Mouse (Mus musculus) intestine, embryonic 16.5 days (tissue): ENCODE results near the gene Sec14l1. TPM values are rescaled to one million over a fixed set of nuclear protein-coding genes. Genes with fewer than 3 reads are reported as not detected.

Experiments
- ATAC-seq: fragments of 200-750 bp; cut with Nextera tagmentation; 2 replicates; pipeline ENCODE4 v1.8.0; 2017; ENCODE audit warnings: moderate TSS enrichment, moderate library complexity
- H3K27ac ChIP-seq: fragments of 300-500 bp; sonication (generic); 2 replicates; pipeline ENCODE4 v1.5.1; 2014; ENCODE audit warnings: mild to moderate bottlenecking, low read length
- H3K27me3 ChIP-seq: fragments of 300-500 bp; sonication (generic); replicated peaks from 2 replicates; pipeline ENCODE4 v1.6.1; 2014; ENCODE audit warnings: low read length, control low read depth, mixed read lengths; ENCODE audit not compliant: control insufficient read depth, insufficient read depth
- H3K36me3 ChIP-seq: fragments of 300-500 bp; sonication (generic); 2 replicates; pipeline ENCODE4 v1.6.1; 2014; ENCODE audit warnings: low read length, control low read depth; ENCODE audit not compliant: control insufficient read depth, insufficient read depth
- H3K4me1 ChIP-seq: fragments of 300-500 bp; sonication (generic); 2 replicates; pipeline ENCODE4 v1.6.1; 2014; ENCODE audit warnings: low read length, control low read depth, mixed read lengths; ENCODE audit not compliant: control insufficient read depth, insufficient read depth
- H3K4me2 ChIP-seq: fragments of 300-500 bp; sonication (generic); 2 replicates; pipeline ENCODE4 v1.6.1; 2014; ENCODE audit warnings: low read depth, low read length, control low read depth
- H3K4me3 ChIP-seq: fragments of 300-500 bp; sonication (generic); 2 replicates; pipeline ENCODE4 v1.5.1; 2014; ENCODE audit warnings: mild to moderate bottlenecking, low read length
- H3K9ac ChIP-seq: fragments of 300-500 bp; sonication (generic); 2 replicates; pipeline ENCODE4 v1.6.1; 2014; ENCODE audit warnings: low read depth, low read length
- H3K9me3 ChIP-seq: fragments of 300-500 bp; sonication (generic); 2 replicates; pipeline ENCODE4 v1.6.1; 2016; ENCODE audit warnings: low read length, control low read depth; ENCODE audit not compliant: control insufficient read depth
- WGBS: fragments of 180-500 bp; shearing (Covaris S2); extraction: QIAGEN DNeasy Blood & Tissue Kit; methylation state at CpG from one replicate; pipeline ENCODE4 v1.1.7; 2014; 5-methylcytosine and 5-hydroxymethylcytosine counted together
- polyA plus RNA-seq: library from polyadenylated mRNA; unstranded; fragments of >200 nt; fragmentation: Nextera tagmentation; extraction: Ambion mirVana; gene quantifications from 2 replicates; pipeline ENCODE4 v1.2.1, GENCODE M21; 2015

Gene Sec14l1
- polyA plus RNA-seq, 1 experiment from 2014 or later = 28.5 TPM

DNA sequence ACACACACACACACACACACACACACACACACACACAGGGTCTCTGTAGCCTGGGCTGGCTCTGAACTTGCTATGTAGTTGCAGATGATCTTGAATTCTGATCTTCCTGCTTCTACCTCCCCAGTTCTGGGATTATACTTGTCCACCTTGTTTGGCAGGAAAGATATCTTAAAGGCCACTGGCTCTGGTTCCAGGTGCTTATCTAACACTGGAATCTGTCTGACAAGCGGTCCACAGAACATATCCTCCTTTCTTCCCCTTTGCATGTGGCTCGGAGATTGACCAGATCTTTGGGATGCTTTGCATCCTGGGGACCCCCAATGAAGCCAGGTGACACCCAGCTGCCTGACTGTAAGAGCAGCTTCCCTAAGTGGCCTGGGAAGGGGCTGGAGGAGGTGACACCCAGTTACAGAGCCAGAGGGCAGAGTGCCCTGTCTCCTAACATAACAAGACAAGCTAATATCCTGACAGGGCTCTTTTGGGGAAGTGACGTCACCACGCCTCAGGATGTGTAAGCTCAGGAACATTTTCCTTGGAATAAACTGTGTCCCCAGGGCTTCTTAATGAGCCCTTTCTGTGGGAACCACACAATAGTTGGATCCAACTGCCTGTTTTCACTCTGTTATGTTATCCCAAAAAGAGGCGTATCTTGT lies 20.9 kb upstream of the Sec14l1 start:
- Histone ChIP-seq H3K9ac (no peak overlapping the region), H3K27ac (no peak overlapping the region), H3K4me3 (no peak overlapping the region), H3K4me1 (peaks cover 20% of the 10 kb centered on the region), H3K4me2 (no peak overlapping the region), H3K9me3 (no peaks in the 10 kb centered on the region), H3K27me3 (0 out of 2 replicates have a peak, but pooled peaks cover 3% of the 10 kb centered on the region), H3K36me3 (no peaks in the 10 kb centered on the region)
- no peak for ATAC-seq
- WGBS = 72% methylated on average over 5 of the region's 5 CpGs

DNA sequence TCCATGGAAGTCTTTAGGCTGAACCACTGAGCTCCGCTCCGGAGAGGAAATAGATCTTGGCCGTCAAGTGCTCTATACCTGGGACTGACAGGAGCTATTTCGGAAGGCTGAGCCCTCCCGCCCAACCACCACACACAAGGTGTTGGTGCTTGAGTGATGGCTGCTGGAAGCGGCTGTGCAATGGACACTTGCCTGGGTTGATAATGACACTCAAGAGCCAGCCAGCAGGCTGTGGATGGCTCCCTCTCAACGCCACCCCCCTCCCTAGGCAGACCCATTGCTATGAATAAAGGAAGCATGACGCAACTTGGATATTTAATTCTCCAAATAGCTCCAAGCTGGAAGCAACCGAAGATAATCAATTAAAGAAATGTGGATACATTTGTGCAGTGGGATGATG lies 20.3 kb upstream of the Sec14l1 start:
- H3K4me1 ChIP-seq = peaks cover 20% of the 10 kb centered on the region
- 0 out of 2 replicates have a peak, but pooled peaks cover 3% of the 10 kb centered on the region for H3K27me3 ChIP-seq
- 80% methylated on average over 9 of the region's 9 CpGs for WGBS
- no peaks in the 10 kb centered on the region for H3K36me3 ChIP-seq
- no peaks in the 10 kb centered on the region for H3K9me3 ChIP-seq
- H3K9ac ChIP-seq = no peak overlapping the region
- no peak overlapping the region for H3K4me2 ChIP-seq
- no peak overlapping the region for H3K27ac ChIP-seq
- no peak overlapping the region for H3K4me3 ChIP-seq
- no peak for ATAC-seq

DNA sequence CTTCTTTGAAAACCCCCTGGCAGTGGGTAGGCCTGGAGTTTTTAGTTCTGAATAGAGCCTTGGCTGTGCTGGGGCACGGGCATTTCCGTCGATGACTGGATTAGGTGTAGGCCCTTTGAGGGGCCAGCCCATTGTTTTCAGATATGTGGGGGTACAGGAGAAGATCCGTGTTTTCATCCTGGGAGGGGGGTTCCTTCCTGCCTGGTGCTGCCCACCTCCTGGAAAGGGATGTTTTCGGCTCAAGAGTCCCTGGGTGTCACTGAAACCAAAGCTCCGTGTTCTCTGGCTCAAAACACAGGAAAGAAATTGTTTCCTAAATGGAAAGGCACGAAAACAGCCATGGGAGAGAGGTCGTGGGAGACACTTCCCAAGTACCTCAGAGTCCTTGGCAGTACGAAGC lies 17.9 kb upstream of the Sec14l1 start:
- 0 out of 2 replicates have a peak, but pooled peaks cover 3% of the 10 kb centered on the region for H3K27me3 ChIP-seq
- no peaks in the 10 kb centered on the region for H3K9me3 ChIP-seq
- H3K27ac ChIP-seq = no peak overlapping the region; the same call in 1 of the 2 replicates
- H3K36me3 ChIP-seq = no peaks in the 10 kb centered on the region
- peaks cover 24% of the 10 kb centered on the region for H3K4me1 ChIP-seq
- no peak overlapping the region for H3K9ac ChIP-seq
- ATAC-seq = no peak
- WGBS = 64% methylated on average over 9 of the region's 9 CpGs
- no peak overlapping the region for H3K4me3 ChIP-seq
- H3K4me2 ChIP-seq = no peak overlapping the region

GRCm38 (mm10) chr11:117098155-117098554 lies 16.8 kb upstream of the Sec14l1 start:
- no peak overlapping the region for H3K4me2 ChIP-seq
- peak; percentile 59 for ATAC-seq
- peaks cover 16% of the 10 kb centered on the region for H3K4me1 ChIP-seq
- peak overlapping the region; percentile 17 for H3K27ac ChIP-seq
- H3K9ac ChIP-seq = no peak overlapping the region
- H3K36me3 ChIP-seq = no peaks in the 10 kb centered on the region
- WGBS = 36% methylated on average over 5 of the region's 5 CpGs
- no peaks in the 10 kb centered on the region for H3K9me3 ChIP-seq
- no peak overlapping the region for H3K4me3 ChIP-seq
- 0 out of 2 replicates have a peak, but pooled peaks cover 3% of the 10 kb centered on the region for H3K27me3 ChIP-seq

DNA sequence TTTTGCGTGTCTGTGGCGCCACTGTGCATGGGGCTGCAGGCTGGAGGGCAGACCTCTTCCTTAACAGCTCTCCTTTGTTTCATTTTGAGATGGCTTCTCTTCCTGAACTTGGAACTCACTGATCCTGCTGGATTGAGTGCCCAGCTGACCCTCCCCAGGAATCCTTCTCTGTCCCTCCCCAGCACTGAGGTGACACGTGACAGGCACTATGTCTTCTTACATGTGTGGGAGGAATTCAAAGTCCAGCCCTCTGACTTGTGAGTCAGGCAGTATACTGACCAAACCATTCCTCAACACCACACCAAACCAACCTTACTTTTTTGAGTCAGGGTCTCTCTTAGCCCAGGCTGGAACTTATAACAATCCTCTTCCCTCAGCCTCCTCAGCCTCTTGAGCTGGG lies 16.2 kb upstream of the Sec14l1 start:
- WGBS = 74% methylated on average over 3 of the region's 3 CpGs
- H3K4me3 ChIP-seq = no peak overlapping the region
- no peak overlapping the region for H3K9ac ChIP-seq
- no peaks in the 10 kb centered on the region for H3K36me3 ChIP-seq
- no peak; the same call in 1 of the 2 replicates for ATAC-seq
- 0 out of 2 replicates have a peak, but pooled peaks cover 3% of the 10 kb centered on the region for H3K27me3 ChIP-seq
- H3K4me2 ChIP-seq = no peak overlapping the region
- H3K9me3 ChIP-seq = no peaks in the 10 kb centered on the region
- peak overlapping the region; percentile 17; the same call in 1 of the 2 replicates for H3K27ac ChIP-seq
- peaks cover 18% of the 10 kb centered on the region for H3K4me1 ChIP-seq

DNA sequence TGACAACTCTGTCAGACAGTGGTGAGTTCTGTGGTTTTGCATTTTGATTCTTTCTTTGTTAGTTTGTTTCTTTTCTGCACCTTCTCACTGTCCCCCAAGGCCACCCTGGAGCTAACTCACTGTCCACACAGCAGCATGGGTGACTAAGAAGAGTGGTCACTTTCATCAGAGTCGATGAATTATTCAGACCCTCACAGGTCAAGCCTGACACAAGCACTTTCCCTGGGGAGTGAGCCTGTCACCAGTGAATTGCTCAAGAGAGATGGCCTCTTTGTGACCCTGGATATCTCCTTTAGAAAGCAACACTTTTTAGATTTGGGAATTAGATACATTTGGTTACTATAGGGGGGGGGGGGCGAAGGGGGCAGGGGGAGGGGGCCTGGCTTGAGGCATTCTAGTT lies 15.6 kb upstream of the Sec14l1 start:
- Histone ChIP-seq H3K9ac (no peak overlapping the region), H3K27me3 (0 out of 2 replicates have a peak, but pooled peaks cover 3% of the 10 kb centered on the region), H3K9me3 (no peaks in the 10 kb centered on the region), H3K27ac (no peak overlapping the region), H3K36me3 (no peaks in the 10 kb centered on the region), H3K4me2 (no peak overlapping the region), H3K4me3 (no peak overlapping the region), H3K4me1 (peaks cover 20% of the 10 kb centered on the region)
- WGBS = 55% methylated on average over 2 of the region's 2 CpGs
- ATAC-seq = no peak

DNA sequence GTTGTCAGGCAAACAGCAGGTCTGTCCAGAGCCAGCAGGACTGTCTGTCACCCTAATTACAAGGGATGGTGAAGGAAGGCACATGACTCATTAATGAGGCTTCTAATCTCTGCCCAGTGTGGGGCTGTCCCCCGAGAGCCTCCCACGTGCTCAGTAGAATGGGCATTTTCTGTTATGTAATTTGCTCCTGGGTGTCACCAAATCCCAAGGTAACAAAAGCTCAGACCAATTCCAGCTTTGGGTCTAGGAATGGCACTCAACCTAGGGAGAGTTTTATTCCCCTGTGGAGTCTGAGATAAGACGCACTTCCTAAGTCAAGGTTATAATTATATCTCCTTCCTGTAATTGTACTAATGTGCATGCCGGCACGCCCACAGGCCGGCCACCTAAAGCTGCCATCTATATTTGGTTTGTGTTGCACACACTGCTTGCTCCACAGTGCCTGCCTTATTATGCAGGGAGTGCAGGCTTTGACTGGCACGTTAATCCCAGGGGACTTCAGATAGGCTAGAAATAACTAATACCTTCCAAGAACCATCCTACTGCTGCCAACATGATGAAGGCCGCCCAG lies 13.5 kb upstream of the Sec14l1 start:
- no peak overlapping the region for H3K27ac ChIP-seq
- H3K9me3 ChIP-seq = no peaks in the 10 kb centered on the region
- no peaks in the 10 kb centered on the region for H3K36me3 ChIP-seq
- H3K27me3 ChIP-seq = peaks cover 3% of the 10 kb centered on the region; the same call in 1 of the 2 replicates
- H3K9ac ChIP-seq = no peak overlapping the region
- WGBS = 50% methylated on average over 8 of the region's 8 CpGs
- H3K4me3 ChIP-seq = no peak overlapping the region
- no peak overlapping the region for H3K4me2 ChIP-seq
- H3K4me1 ChIP-seq = peaks cover 20% of the 10 kb centered on the region
- ATAC-seq = 0 out of 2 replicates have a peak, but pooled peaks have one; percentile 26

DNA sequence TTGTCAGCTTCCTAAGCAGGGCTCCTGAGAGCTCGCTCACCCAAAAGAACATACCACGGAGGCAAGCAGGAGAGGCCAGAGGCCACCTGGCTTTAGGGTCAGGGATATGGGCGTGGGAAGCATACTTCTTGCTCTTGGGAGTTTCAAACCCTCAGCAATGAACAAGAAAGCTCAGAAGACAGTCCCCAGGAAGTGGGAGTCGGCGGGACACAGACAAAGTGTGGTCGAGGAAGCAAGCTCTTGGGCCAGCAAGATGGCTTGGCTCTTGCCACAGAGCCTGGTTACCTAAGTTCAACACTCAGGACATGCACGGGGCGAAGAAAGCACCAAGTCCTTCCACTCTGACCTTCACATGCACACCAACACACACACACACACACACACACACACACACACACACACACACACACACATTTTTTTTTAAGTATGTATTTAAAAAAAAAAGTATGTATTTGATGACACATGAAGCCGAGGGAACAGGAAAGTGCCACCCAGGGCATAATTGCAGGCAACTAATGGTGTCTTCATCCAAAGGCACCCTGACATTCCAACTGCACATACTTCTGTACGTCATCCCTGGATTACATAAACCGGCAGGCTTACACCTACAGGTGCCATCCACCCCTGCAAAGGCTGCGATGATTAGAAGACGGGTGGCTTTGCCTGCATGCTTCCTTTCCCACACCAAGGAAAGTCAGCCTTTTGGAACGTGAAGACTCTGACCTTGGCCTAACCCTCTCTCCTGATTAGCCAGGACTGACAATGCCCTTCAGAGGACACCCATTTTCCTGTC lies 12.8 kb upstream of the Sec14l1 start:
- 75% methylated on average over 14 of the region's 14 CpGs for WGBS
- H3K4me2 ChIP-seq = no peak overlapping the region
- H3K27ac ChIP-seq = no peak overlapping the region
- ATAC-seq = no peak
- no peaks in the 10 kb centered on the region for H3K9me3 ChIP-seq
- no peak overlapping the region for H3K4me3 ChIP-seq
- H3K27me3 ChIP-seq = no peaks in the 10 kb centered on the region; the same call in 1 of the 2 replicates
- no peaks in the 10 kb centered on the region for H3K36me3 ChIP-seq
- peaks cover 20% of the 10 kb centered on the region for H3K4me1 ChIP-seq
- H3K9ac ChIP-seq = no peak overlapping the region

DNA sequence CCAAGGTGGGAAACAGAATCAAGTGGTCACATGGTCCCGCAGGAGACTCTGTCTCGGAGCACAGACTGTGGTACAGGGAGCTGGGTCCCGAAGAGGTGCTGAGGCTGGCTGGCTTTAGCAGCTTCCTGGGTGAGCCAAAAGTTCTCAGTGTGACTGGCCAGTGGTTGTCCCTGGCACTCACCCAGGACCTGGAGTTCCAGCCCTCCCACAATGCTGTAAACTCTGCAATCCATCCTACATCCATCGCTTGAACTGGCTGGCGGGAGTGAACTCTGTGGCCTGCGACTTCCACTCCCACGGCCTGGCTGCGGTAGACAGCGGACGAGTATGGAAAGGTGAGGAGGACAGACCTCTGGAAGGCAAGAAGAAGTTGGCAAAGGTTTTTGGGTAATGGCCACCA lies 11.4 kb upstream of the Sec14l1 start:
- no peak overlapping the region for H3K27ac ChIP-seq
- no peaks in the 10 kb centered on the region for H3K9me3 ChIP-seq
- peaks cover 16% of the 10 kb centered on the region for H3K4me1 ChIP-seq
- 72% methylated on average over 10 of the region's 10 CpGs for WGBS
- no peak overlapping the region for H3K9ac ChIP-seq
- ATAC-seq = no peak
- no peak overlapping the region for H3K4me2 ChIP-seq
- no peaks in the 10 kb centered on the region; the same call in 1 of the 2 replicates for H3K27me3 ChIP-seq
- H3K36me3 ChIP-seq = no peaks in the 10 kb centered on the region
- H3K4me3 ChIP-seq = no peak overlapping the region
